Mouse (Mus musculus): ENCODE data around the gene Mcm9. TPM values are rescaled to one million over a fixed set of nuclear protein-coding genes. Genes with fewer than 3 reads are reported as not detected.
"Not testable (repeated sequence)": the region's sequence is repeated elsewhere in the genome, so short reads cannot be mapped to it uniquely, and the experiment has no call there.

The Mcm9 gene
- 14.5 and 15.4 TPM in 2 replicates for polyA plus RNA-seq (2016; fragmentation: Nextera tagmentation; extraction: Ambion mirVana)

DNA sequence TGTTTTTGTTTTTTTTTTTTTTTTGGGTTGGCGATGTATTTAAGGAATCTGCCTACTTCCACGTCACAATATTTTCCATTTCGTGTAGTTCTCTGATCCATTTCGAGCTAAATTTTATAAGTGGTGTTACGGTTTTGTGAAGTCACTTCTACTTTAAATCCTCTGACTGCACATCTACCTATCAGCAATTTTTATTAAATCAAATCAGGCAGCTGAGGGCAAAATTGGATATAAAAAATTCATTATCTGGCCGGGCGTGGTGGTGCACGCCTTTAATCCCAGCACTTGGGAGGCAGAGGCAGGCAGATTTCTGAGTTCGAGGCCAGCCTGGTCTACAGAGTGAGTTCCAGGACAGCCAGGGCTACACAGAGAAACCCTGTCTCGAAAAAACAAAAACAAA lies at the start of gene Mcm9:
Gene Mcm9, minus strand, starts transcription at position 101 of the 400 bp plus-strand sequence.
- H3K4me1 ChIP-seq (replicated peaks): peaks cover 11% of the 10 kb centered on the region
- not testable (repeated sequence) for H3K9me3 ChIP-seq; H3K27me3 ChIP-seq; H3K36me3 ChIP-seq; ATAC-seq (ENCODE audit: insufficient number of reproducible peaks, insufficient read depth, low FRiP score, low TSS enrichment, low read depth)
- H3K9ac ChIP-seq (replicated peaks): peak within 1 kb of the TSS; percentile 82
- H3K4me3 ChIP-seq (replicated peaks): peak within 1 kb of the TSS; percentile 72
- H3K27ac ChIP-seq: peak within 1 kb of the TSS; percentile 96
- WGBS: 59% methylated on average over 10 of the region's 10 CpGs
- peak within 1 kb of the TSS; percentile 49 for H3K4me2 ChIP-seq

GRCm38 (mm10) chr10:53661788-53662187 lies 31.5 kb upstream of the Mcm9 start:
- H3K27me3 ChIP-seq: no peaks in the 10 kb centered on the region
- H3K4me2 ChIP-seq: no peak overlapping the region
- no peaks in the 10 kb centered on the region for H3K36me3 ChIP-seq
- 89% methylated on average over 4 of the region's 4 CpGs for WGBS
- H3K27ac ChIP-seq: no peak overlapping the region
- no peaks in the 10 kb centered on the region for H3K9me3 ChIP-seq
- no peak for ATAC-seq (ENCODE audit: insufficient number of reproducible peaks, insufficient read depth, low FRiP score, low TSS enrichment, low read depth)
- H3K4me1 ChIP-seq (replicated peaks): no peaks in the 10 kb centered on the region
- H3K4me3 ChIP-seq (replicated peaks): no peak overlapping the region
- no peak overlapping the region for H3K9ac ChIP-seq (replicated peaks)

DNA sequence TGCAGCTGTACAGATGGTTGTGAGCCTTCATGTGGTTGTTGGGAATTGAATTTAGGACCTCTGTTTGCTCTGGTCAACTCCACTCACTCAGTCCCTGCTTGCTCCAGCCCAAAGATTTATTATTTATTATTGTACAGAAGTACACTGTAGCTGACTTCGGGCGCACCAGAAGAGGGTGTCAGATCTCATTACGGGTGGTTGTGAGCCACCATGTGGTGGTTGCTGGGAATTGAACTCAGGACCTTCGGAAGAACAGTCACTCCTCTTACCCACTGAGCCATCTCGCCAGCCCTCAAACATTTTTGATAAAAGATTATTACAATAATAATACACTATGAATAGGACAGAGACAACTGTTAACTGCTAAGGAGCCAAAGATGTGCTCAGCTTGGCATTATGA lies 24.0 kb upstream of the Mcm9 start:
- not testable (repeated sequence) for H3K36me3 ChIP-seq; H3K27me3 ChIP-seq; H3K9me3 ChIP-seq; H3K4me1 ChIP-seq (replicated peaks); H3K9ac ChIP-seq (replicated peaks); H3K4me3 ChIP-seq (replicated peaks); ATAC-seq (ENCODE audit: insufficient number of reproducible peaks, insufficient read depth, low FRiP score, low TSS enrichment, low read depth); H3K4me2 ChIP-seq; H3K27ac ChIP-seq
- 81% methylated on average over 5 of the region's 5 CpGs for WGBS

DNA sequence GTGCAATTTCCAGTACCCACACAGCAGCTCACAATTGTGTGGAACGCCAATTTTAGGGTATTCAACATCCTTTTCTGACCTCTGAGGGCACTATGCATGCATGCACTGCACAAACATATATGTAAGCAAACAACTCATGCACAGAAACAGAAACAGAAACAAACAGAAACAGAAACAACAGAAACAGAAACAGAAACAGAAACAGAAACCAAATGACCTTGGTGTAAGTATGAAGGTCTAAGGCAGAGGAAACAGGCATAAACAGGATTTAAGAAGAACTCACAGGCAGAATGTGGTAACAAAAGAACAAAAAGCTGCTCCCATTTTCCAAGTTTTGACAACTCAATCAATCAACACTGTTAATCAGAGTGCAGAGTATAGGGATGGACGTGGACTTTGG lies 20.4 kb upstream of the Mcm9 start:
- 86% methylated on average over 2 of the region's 2 CpGs for WGBS
- Histone ChIP-seq H3K36me3 (peaks cover 8% of the 10 kb centered on the region; the same call in 1 of the 2 replicates), H3K4me1 (replicated peaks) (peaks cover 7% of the 10 kb centered on the region), H3K9me3 (no peaks in the 10 kb centered on the region), H3K9ac (replicated peaks) (no peak overlapping the region), H3K4me3 (replicated peaks) (no peak overlapping the region), H3K27me3 (no peaks in the 10 kb centered on the region), H3K4me2 (no peak overlapping the region), H3K27ac (no peak overlapping the region)
- ATAC-seq (ENCODE audit: insufficient number of reproducible peaks, insufficient read depth, low FRiP score, low TSS enrichment, low read depth): no peak

- no peaks in the 10 kb centered on the region for H3K36me3 ChIP-seq
- no peak overlapping the region for H3K4me3 ChIP-seq (replicated peaks)
- no peak overlapping the region for H3K27ac ChIP-seq
- no peak overlapping the region for H3K9ac ChIP-seq (replicated peaks)
- H3K27me3 ChIP-seq: no peaks in the 10 kb centered on the region
- no peak overlapping the region for H3K4me2 ChIP-seq
- ATAC-seq (ENCODE audit: insufficient number of reproducible peaks, insufficient read depth, low FRiP score, low TSS enrichment, low read depth): no peak
- no peaks in the 10 kb centered on the region for H3K9me3 ChIP-seq
- H3K4me1 ChIP-seq (replicated peaks): no peaks in the 10 kb centered on the region
Observed at GRCm38 (mm10) chr10:53641507-53641906, 11.3 kb upstream of the Mcm9 start.

DNA sequence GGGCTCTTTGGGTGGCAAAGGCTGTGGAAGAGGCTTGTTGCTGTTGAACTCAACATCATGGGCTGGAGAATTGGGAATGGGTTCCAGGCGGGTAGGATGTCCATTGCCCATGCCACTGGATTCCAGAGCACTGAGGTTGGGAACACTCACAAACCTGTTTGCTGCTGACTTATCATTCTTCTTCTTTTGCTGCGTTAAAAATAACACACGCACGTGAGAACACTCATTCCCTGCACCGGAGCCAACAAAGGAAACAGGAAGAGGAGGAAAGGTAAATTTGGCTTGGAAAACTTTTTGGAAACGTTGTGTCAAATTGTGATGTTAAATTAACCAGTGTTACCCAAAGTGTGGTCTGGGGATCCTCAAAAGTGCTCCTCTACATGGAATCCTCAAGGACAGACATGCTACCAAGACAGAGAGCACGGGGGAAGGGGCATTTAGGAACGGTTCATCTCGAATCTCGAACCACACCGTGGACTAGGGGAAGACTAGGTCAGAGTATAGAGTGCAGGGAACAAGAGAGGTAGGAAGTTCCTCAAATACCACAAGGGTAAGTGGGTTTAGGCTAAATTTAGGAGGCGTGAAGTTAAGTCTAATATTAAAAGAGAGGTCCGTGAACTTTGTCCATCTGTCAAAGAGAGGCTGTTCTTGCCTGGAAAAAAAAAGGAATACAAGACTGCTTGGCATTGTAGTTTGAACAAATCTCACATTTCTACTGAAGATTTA lies 5.2 kb upstream of the Mcm9 start:
- Histone ChIP-seq H3K4me1 (replicated peaks) (no peaks in the 10 kb centered on the region), H3K27me3 (no peaks in the 10 kb centered on the region), H3K4me3 (replicated peaks) (no peak overlapping the region), H3K9ac (replicated peaks) (no peak overlapping the region), H3K27ac (no peak overlapping the region), H3K4me2 (no peak overlapping the region), H3K36me3 (no peaks in the 10 kb centered on the region), H3K9me3 (no peaks in the 10 kb centered on the region)
- no peak for ATAC-seq (ENCODE audit: insufficient number of reproducible peaks, insufficient read depth, low FRiP score, low TSS enrichment, low read depth)
- 83% methylated on average over 13 of the region's 13 CpGs for WGBS

- 84% methylated on average over 10 of the region's 10 CpGs for WGBS
- no peaks in the 10 kb centered on the region for H3K4me1 ChIP-seq (replicated peaks)
- no peak for ATAC-seq (ENCODE audit: insufficient number of reproducible peaks, insufficient read depth, low FRiP score, low TSS enrichment, low read depth)
Observed at GRCm38 (mm10) chr10:53634160-53634559, 3.9 kb upstream of the Mcm9 start.

GRCm38 (mm10) chr10:53629918-53630250 lies 355 bp downstream of the Mcm9 start:
- Histone ChIP-seq H3K9ac (replicated peaks) (peak overlapping the region; percentile 82), H3K27ac (peak overlapping the region; percentile 96), H3K4me1 (replicated peaks) (peaks cover 11% of the 10 kb centered on the region), H3K27me3 (no peaks in the 10 kb centered on the region), H3K9me3 (no peaks in the 10 kb centered on the region), H3K36me3 (peaks cover 8% of the 10 kb centered on the region), H3K4me3 (replicated peaks) (peak overlapping the region; percentile 72), H3K4me2 (peak overlapping the region; percentile 49)
- peak; percentile 96 for ATAC-seq (ENCODE audit: insufficient number of reproducible peaks, insufficient read depth, low FRiP score, low TSS enrichment, low read depth)
- under 1% methylated on average over 35 of the region's 35 CpGs for WGBS

More at GRCm38 (mm10) chr10:53634160-53634559, 3.9 kb upstream of the Mcm9 start:
- Histone ChIP-seq H3K4me3 (replicated peaks) (no peak overlapping the region), H3K36me3 (no peaks in the 10 kb centered on the region), H3K4me2 (no peak overlapping the region), H3K9ac (replicated peaks) (no peak overlapping the region), H3K27ac (no peak overlapping the region), H3K27me3 (no peaks in the 10 kb centered on the region), H3K9me3 (no peaks in the 10 kb centered on the region)

- Histone ChIP-seq H3K4me1 (replicated peaks) (peaks cover 11% of the 10 kb centered on the region), H3K4me3 (replicated peaks) (peak overlapping the region; percentile 72), H3K9me3 (no peaks in the 10 kb centered on the region), H3K4me2 (peak overlapping the region; percentile 49), H3K27me3 (no peaks in the 10 kb centered on the region), H3K9ac (replicated peaks) (peak overlapping the region; percentile 82), H3K27ac (peak overlapping the region; percentile 96), H3K36me3 (peaks cover 12% of the 10 kb centered on the region)
- ATAC-seq (ENCODE audit: insufficient number of reproducible peaks, insufficient read depth, low FRiP score, low TSS enrichment, low read depth): peak; percentile 77
- under 1% methylated on average over 67 of the region's 67 CpGs for WGBS
Observed at GRCm38 (mm10) chr10:53629247-53629917, 857 bp downstream of the Mcm9 start.

DNA sequence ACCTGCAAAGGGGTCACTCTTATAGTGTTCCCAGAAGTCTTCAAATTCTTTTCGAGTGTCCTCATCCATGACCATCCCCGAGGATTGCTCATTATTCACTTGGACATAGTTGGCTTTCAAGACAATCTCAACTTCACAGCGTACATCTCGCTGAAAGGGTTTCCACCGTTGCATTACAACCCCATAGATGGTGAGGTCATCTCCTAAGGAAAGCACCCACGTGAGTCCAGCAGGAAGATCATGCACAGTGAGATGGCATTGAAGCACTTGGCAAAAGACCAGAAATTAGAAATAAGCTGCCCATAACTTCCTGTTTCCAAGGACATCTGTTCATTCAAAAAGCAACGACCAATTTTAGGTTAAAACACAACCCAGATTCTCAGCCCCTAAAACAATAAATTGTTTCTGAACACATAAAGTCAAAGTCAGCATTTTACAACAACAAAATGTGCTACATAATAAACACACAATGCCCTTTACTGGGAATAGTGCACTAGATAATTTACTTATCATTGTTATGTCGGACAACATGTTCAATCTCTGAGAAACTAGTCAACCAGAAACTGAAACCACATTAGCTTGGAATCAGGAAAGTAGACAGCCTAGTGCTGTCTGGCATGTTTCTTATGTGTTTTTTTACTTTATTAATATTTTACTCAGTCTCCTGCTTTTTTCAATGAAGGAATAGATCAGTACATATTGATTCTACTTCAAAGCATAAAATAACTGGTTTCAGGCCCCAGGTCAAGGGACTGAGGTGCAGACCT lies 14.2 kb downstream of the Mcm9 start:
- Histone ChIP-seq H3K9me3 (no peaks in the 10 kb centered on the region), H3K9ac (replicated peaks) (no peak overlapping the region), H3K4me1 (replicated peaks) (no peaks in the 10 kb centered on the region), H3K4me3 (replicated peaks) (no peak overlapping the region), H3K4me2 (no peak overlapping the region), H3K27ac (no peak overlapping the region), H3K36me3 (peaks cover 58% of the 10 kb centered on the region), H3K27me3 (no peaks in the 10 kb centered on the region)
- WGBS: 94% methylated on average over 8 of the region's 8 CpGs
- ATAC-seq (ENCODE audit: insufficient number of reproducible peaks, insufficient read depth, low FRiP score, low TSS enrichment, low read depth): no peak

GRCm38 (mm10) chr10:53613955-53614354 lies 16.3 kb downstream of the Mcm9 start:
- Histone ChIP-seq H3K36me3 (peaks cover 59% of the 10 kb centered on the region), H3K9ac (replicated peaks) (no peak overlapping the region), H3K4me2 (no peak overlapping the region), H3K27me3 (no peaks in the 10 kb centered on the region), H3K27ac (no peak overlapping the region), H3K4me3 (replicated peaks) (no peak overlapping the region), H3K9me3 (no peaks in the 10 kb centered on the region), H3K4me1 (replicated peaks) (no peaks in the 10 kb centered on the region)
- no peak for ATAC-seq (ENCODE audit: insufficient number of reproducible peaks, insufficient read depth, low FRiP score, low TSS enrichment, low read depth)
- 71% methylated on average over 1 of the region's 1 CpGs for WGBS

Measured in limb, embryonic 12.5 days (tissue).